Mouse (Mus musculus) A20 (cell line): ENCODE measurements at regions not wholly inside any gene's neighbourhood (a gene's known extent, or its start where the extent isn't known, plus 50 kb on each side); places are given as distances from the start of the nearest gene placed in this dataset.

Source experiments
- DNase-seq: peaks from one replicate; pipeline ENCODE4 v3.0.0-alpha.2; 2011; ENCODE audit warnings: low read depth, low spot score

DNA sequence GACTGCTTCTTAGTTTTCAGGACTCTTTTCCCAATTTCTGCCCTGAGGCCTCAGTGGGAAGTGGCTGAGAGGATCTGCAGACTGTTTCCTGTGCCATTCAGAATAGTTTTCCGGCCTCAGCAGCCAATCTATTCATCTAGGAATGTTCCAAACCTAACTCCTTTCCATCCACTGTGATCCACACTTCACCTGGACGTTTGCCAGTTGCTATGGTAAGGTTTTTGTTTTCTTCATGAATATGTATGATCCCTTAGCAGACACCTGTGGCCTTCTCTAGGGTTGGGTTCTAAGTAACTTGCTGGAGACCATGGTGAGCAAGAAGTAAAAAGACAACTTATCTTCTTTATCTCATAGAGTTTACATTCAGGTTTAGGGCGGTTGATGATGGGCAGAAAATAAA lies 744.6 kb downstream of the Inhba start:
- no peak for DNase-seq

DNA sequence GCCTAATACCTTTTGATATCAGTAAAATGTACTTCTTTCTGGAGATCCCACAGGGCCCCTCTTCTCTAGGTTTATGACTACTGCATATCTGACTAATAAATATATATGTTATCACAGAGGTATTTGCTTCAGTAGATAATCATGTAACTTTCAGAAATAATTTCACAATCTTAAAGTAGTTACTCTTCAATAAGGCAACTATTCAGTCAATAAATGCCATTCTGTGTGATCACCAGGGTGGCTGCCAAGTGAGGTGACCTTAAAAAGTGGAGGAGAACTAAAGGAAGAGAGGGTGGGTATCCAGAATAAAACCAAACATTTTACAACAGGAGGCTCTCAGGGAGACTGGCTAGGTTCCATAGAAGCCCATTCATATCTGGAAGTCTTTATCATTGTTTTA lies 748.4 kb downstream of the Inhba start:
- DNase-seq: no peak

DNA sequence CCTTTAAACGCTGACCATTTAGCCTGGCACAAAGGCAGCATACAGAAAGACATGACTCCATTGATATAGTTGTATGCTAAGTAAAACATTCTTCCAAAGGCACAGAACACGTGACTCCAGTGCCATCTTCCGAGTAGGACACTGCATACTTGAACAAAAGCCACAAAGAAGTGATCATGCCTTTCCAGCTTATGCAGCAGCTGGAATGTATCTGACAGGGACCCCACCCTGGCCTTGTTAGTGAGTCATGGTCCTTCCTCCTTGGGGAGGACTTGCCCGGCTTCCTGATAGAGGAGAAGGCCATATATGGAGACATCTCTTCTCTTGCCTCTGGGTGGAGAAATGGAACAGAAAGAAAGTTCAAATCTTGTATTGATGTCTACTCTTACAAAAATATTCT lies 749.8 kb downstream of the Inhba start:
- no peak for DNase-seq

DNA sequence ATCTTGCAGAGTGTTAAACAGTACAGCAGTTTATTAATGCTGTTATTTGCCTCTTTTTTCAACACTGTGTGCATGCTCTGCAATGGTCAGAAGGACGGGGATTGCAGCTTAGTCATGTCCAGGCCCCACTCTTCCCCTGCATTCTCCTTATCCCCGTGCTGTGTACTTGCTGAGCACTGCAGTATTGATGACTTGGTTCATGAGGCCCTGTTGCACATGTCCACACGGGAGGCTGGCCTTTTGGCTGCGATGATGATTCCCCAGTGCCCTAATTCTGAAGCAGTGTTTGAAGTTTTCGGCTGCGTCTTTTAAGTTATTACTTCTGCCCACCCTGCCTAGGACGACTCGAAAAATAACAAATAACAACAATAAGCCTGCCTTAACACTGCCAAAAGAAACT lies 750.7 kb downstream of the Inhba start:
- DNase-seq: no peak

DNA sequence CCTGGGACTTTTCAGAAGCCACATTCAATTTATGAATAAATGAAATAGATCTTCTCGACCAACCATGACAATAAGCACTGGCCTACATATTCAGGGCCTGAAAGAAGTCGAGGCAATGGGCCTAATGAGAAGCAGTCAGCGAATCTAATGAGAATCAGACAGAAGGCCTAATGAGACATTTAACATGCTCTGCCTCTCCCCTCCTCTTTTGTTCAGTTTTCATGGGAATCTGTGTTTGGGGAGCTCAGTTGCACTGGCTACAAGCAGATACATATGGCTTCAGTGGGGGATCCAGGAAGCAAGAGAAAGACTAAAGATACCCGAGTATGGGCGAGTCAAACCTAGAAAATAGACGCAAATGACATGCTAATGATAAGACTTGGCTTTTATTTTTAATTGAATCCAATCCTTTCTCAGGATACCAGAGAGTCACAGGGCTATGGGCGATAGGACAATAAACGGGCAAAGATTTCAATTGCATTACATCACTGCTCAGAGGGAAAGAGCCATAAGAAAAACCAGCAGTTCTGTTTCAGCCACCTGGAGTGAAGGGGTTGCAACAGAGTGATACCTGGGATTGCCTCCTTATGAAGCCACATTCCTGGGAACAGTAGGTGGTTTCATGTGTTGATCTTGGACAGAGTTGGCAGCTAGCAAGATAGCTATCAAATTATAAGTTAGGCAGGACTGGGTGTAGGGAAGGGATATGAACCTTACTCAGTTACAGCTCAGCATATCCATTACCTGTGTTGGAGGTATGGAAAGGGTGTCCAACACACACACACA lies 751.3 kb downstream of the Inhba start:
- DNase-seq: no peak

DNA sequence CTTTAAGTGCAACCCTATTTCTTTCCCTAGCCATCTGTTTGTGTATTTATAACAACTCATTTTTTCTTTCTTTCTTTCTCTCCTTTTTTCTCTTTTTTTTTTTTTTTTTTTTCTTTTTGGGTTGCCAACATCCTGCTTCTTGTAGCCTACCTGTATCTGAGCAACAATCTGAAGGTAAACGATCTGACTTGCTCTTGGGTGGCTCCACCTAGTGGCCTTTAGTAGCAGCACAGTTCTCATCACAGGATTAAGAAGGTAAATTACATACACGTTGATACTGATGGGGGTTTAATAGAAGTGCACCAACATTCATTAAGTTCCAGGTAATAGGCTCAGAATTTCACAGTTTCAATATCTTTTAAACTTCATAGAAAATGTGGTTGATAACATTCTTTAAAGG lies 752.1 kb downstream of the Inhba start:
- DNase-seq: peak; percentile 15

DNA sequence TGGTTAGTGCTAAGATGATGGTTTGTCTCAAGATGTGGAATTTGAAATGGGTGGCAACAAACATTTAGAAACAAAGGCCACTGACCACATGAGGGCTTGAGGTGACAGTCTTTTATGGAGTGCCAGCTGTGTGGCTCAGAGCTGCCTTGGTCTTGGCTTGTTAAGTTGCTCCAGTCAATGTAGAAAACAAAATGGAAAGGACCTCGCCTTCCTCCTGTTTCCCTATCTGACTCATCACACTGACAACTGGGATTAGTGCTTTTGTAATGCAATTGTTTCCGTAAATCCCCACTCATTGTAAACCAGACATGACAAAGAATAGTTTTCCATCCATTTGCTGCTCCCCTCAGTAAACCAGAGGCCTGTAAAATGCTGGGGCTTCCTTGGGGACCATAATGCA lies 757.8 kb downstream of the Inhba start:
- no peak for DNase-seq

DNA sequence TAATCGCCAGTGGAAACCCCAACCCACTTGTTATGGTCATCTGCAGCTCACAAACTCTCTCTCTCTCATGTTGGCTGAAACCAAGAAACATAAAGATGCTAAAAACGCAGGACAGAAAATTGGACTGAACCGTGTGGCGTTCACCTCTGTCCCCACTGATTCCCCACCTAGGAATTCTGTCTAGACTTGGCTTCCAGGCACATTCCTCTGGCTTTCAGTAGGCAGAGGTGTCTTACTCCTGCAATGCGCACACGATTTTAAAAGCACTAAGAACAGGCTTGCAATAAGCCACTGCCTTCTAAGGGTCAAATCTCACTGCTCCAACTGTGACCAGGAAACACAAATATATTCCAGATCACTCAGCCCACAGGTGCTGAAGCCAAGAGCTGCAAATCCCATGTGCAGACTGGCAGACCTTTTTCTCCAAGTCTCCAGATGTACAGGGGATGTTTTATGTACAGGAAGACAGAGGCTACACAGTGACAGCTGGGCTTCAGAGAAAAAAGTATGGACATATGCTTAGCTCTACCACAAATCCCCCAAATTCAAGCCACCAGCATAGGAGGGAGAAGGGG lies 758.3 kb downstream of the Inhba start:
- no peak for DNase-seq

DNA sequence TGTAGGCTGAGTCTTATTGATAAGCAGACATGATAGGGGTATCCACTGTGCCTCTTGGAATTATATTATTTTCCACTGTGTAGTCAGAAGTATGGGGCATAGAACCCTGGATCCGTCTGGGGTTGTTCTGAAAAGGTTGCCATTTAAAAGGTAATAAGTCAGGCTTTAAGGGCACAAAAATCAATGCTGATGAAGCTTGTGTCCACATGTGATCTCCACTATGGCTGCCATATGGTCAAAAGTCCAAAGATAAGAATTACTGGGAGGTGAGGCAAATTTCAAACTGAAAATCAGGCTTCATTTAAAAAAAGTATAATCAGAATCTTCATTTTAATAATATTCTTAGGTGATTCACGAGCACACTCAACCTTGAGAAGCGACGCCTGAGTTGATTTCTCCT lies 760.2 kb downstream of the Inhba start:
- DNase-seq: no peak

DNA sequence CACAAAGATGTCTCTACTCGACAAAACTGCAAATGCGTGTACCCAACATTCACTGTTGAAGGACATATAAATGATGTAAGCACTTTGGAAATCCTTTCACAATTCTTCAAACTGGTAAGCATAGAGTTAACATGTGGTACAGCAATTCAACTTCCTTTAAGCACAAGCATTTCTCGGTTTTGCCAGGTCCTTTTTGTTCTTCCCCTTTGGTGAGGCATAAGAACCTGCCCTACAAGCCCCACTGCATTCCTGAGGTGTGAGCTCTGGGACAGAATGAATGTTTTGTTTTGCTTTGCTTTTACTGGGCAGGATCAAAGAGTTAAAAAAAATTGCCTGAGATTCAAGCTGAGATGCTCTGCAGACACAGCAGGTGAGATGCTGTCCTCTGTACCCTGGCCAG lies 793.9 kb downstream of the Inhba start:
- no peak for DNase-seq
